Mouse (Mus musculus): Measurements from ENCODE around the gene Crip3.

- TF ChIP-seq NRF1 (IDR thresholded peaks at IDR 0.05; ENCODE audit: insufficient read depth, low read depth, low read length, poor library complexity, severe bottlenecking) (peak; percentile 94), POLR2A (IDR thresholded peaks at IDR 0.05; ENCODE audit: control insufficient read depth in 1 of 2, insufficient read depth in 1 of 2, low read depth in 1 of 2, low read length in 2 of 2, poor library complexity in 1 of 2) (peak; percentile 97 to 98)
Observed at GRCm38 (mm10) chr17:46383294-46384060, 45.2 kb upstream of the Crip3 start, which contains the start of gene Zfp318.
